Mouse (Mus musculus) neural tube, embryonic 10.5 days (tissue): Measurements from ENCODE around the gene Impdh2.
"Not testable (repeated sequence)": the region's sequence is repeated elsewhere in the genome, so short reads cannot be mapped to it uniquely, and the experiment has no call there.

Experiments
- DNase-seq: peaks from one replicate; pipeline ENCODE4 v3.0.0-alpha.2; 2017; ENCODE audit warnings: low spot score; ENCODE audit errors: extremely low spot score

Gene Impdh2

DNA sequence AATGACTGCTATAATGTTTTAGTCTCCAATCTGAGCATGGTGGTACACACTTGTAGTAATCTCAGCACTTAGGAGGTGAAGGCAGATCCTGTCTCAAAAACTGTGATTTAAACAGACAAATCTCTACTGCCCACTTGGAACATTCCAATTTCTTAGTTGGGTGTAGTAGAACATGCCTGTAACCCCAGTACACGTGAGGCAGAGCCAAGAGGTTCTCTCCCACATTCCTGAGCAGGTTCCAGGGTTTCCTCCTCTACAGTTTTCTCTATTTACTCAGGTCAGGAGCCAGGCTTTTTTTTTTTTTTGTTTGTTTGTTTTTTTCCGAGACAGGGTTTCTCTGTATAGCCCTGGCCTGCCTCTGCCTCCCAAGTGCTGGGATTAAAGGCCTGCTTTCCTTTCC, 39.9 kb downstream of the Impdh2 start:
- DNase-seq, result no peak

DNA sequence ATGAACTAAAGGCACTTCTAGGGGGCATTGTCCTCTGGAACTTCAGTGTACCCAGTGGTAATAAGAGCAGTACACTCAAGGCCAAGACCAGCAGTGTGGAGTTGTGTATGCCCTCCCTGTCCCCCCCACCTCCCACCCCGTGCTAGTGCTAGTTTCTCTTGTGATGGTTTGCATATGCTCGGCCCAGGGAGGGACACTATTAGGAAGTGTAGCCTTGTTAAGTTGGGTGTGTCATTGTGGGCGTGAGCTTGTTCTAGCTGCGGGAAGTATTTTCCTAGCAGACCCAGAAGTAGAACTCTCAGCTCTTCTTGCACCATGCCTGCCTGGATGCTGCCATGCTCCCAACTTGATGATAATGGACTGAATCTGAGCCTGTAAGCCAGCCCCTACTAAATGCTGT, 41.9 kb downstream of the Impdh2 start:
- no peak for DNase-seq

DNA sequence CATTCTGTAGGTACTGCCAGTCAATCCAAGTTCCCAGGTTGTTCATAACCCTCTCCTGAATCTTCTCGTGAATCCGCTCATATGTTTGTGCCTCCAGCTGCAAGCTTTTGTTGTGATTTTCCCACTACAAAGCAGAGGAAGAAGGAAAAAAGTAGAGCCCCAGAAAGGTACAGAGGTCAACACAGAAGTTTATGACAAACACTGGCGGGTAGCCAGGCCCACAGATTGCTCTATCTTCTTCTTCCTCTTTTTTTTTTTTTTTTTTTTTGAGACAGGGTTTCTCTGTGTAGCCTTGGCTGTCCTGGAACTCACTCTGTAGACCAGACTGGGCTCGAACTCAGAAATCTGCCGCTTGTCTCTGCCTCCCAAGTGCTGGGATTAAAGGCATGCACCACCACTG, 47.8 kb downstream of the Impdh2 start:
- not testable (repeated sequence) for DNase-seq

DNA sequence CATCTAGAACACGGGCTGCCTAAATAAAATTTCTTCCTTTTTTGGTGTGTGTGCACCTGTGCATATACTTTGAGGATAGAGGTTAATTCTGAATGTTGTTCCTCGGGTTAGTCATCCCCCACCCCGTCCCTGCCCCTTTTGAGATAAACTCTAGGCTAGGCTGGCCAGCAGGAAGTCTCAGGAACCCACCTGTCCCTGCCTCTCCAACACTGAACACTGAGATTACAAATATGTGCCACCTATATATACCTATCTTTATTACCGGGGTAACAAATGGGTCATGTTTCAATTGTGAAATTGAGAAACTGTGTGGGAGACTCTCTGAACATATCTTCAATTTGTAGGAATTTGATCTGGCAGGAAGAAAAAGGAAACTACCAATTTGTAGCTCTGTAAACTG, 48.8 kb downstream of the Impdh2 start:
- no peak for DNase-seq

DNA sequence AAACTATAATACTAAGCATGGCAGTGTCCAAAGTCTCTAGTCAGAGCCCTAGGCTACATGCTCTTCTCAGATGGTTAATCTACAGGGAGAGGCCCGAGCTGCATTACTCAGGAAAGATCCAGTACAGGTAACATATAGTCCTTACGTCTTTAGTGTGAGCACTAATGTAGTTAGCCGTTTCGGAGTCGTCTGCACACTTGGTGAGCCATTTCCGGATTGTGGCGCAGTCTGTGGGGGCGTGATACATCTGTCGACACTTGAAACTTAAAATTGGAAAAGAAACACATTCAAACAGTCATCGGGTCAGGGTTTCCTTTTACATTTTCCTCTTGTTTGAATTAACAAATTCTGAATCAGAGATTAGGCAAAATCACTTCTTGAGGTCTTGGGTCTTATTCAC, 51.4 kb downstream of the Impdh2 start:
- DNase-seq, result no peak
